Mouse (Mus musculus) midbrain, embryonic 16.5 days (tissue): ENCODE data around the gene Creld2. TPM values are rescaled to one million over a fixed set of nuclear protein-coding genes. Genes with fewer than 3 reads are reported as not detected.
"Not testable (repeated sequence)": the region's sequence is repeated elsewhere in the genome, so short reads cannot be mapped to it uniquely, and the experiment has no call there.

Source experiments
- ATAC-seq: fragments of 200-750 bp; cut with Nextera tagmentation; 2 replicates; pipeline ENCODE4 v1.8.0; 2017; ENCODE audit warnings: moderate TSS enrichment
- H3K27ac ChIP-seq: fragments of 300-500 bp; sonication (generic); 2 replicates; pipeline ENCODE4 v1.5.1; 2014; ENCODE audit warnings: mild to moderate bottlenecking, low read length, mixed read lengths
- H3K27me3 ChIP-seq: fragments of 300-500 bp; sonication (generic); 2 replicates; pipeline ENCODE4 v1.6.1; 2014; ENCODE audit warnings: low read depth, low read length, mixed read lengths; ENCODE audit not compliant: control insufficient read depth, insufficient read depth
- H3K36me3 ChIP-seq: fragments of 300-500 bp; sonication (generic); 2 replicates; pipeline ENCODE4 v1.6.1; 2014; ENCODE audit warnings: mild to moderate bottlenecking, low read length, moderate library complexity, mixed read lengths; ENCODE audit not compliant: control insufficient read depth, insufficient read depth
- H3K4me1 ChIP-seq: fragments of 300-500 bp; sonication (generic); 2 replicates; pipeline ENCODE4 v1.6.1; 2014; ENCODE audit warnings: mild to moderate bottlenecking, low read length, mixed read lengths; ENCODE audit not compliant: control insufficient read depth, insufficient read depth
- H3K4me2 ChIP-seq: fragments of 300-500 bp; sonication (generic); 2 replicates; pipeline ENCODE4 v1.6.1; 2014; ENCODE audit warnings: mild to moderate bottlenecking, low read length, mixed read lengths
- H3K4me3 ChIP-seq: fragments of 300-500 bp; sonication (generic); 2 replicates; pipeline ENCODE4 v1.5.1; 2014; ENCODE audit warnings: low read depth, mild to moderate bottlenecking, low read length, moderate library complexity, mixed read lengths
- H3K9ac ChIP-seq: fragments of 300-500 bp; sonication (generic); 2 replicates; pipeline ENCODE4 v1.6.1; 2014; ENCODE audit warnings: low read depth, low read length, mixed read lengths
- H3K9me3 ChIP-seq: fragments of 300-500 bp; sonication (generic); replicated peaks from 2 replicates; pipeline ENCODE4 v1.6.1; 2014; ENCODE audit warnings: mild to moderate bottlenecking, low read length, mixed read lengths; ENCODE audit not compliant: control insufficient read depth, poor library complexity, severe bottlenecking
- WGBS: fragments of 180-500 bp; shearing (Covaris S2); extraction: QIAGEN DNeasy Blood & Tissue Kit; methylation state at CpG from one replicate; pipeline ENCODE4 v1.1.7; 2014; 5-methylcytosine and 5-hydroxymethylcytosine counted together
- polyA plus RNA-seq: library from polyadenylated mRNA; unstranded; fragments of >200 nt; fragmentation: Nextera tagmentation; extraction: Ambion mirVana; gene quantifications from 2 replicates; pipeline ENCODE4 v1.2.1, GENCODE M21; 2015

Gene Creld2
- 60.6 and 66.4 TPM in 2 replicates for polyA plus RNA-seq

DNA sequence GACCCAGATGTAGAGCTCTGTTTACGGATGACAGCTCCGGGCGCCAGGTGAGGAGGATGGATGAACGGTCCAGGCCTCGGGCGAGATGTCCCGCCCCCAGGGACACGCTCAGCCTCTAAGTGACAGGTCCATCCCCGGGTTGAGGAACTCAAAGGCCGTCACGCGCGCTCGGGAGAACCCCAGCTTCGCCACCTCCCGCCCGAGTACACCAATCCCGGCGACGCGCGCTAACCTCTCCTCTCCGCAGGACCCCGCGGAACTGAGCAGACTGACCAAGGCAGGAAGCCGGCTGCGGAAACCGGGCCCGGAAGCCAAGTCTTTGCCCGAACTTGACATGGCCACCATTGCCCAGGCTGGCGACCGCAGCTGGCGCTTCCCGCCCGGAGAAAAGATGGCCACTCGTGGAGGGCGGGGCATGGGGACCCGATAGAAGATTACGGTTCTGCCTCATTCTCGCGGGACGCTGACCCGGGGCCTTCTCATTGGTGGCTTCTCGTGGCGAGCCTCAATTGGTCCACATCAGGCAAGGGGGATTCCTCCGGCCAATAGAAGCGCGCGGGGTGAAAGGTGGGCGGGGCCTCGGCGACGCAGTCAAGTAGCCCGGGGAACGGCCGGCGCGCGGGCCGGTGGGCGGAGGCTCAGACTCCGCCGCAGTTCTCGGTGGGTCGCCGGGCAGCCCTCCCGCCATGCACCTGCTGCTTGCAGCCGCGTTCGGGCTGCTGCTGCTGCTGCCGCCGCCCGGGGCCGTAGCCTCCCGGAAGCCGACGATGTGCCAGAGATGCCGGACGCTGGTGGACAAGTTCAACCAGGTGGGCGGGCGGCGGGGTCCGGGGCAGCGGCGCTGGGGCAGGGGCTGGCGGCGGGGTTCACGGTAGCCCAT lies at the start of gene Creld2, which contains the start of gene Alg12:
Gene Creld2, plus strand, starts transcription at position 621 of the 880 bp plus-strand sequence.
Gene Alg12, minus strand, starts transcription at position 293 of the 880 bp plus-strand sequence.
- ATAC-seq: peak; percentile 99
- under 1% methylated on average over 85 of the region's 88 CpGs for WGBS
- Histone ChIP-seq H3K27ac (peak within 1 kb of the TSS; percentile 89), H3K4me3 (peak within 1 kb of the TSS; percentile 94), H3K27me3 (no peaks in the 10 kb centered on the region), H3K4me2 (peak within 1 kb of the TSS; percentile 85), H3K9me3 (no peaks in the 10 kb centered on the region), H3K36me3 (peaks cover 5% of the 10 kb centered on the region), H3K4me1 (peaks cover 19% of the 10 kb centered on the region), H3K9ac (peak within 1 kb of the TSS; percentile 85)

DNA sequence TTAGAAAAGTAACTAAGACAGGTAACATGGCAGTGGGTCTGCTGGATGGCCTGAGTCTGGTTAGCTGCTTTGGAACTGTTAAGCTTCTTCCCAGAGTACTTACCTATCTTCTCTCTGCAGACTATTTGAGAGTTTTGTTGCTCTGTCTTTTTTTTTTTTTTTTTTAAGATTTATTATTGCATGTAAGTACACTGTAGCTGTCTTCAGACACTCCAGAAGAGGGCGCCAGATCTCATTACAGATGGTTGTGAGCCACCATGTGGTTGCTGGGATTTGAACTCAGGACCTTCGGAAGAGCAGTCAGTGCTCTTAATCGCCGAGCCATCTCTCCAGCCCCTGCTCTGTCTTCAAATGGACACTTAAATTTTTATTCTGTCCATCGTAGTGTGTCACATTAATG lies 44.8 kb upstream of the Creld2 start:
- H3K9ac ChIP-seq, H3K4me3 ChIP-seq, H3K27ac ChIP-seq, ATAC-seq, H3K4me1 ChIP-seq, H3K9me3 ChIP-seq, H3K4me2 ChIP-seq, H3K27me3 ChIP-seq: not testable (repeated sequence)
- 94% methylated on average over 5 of the region's 5 CpGs for WGBS
- H3K36me3 ChIP-seq: peaks cover 15% of the 10 kb centered on the region

DNA sequence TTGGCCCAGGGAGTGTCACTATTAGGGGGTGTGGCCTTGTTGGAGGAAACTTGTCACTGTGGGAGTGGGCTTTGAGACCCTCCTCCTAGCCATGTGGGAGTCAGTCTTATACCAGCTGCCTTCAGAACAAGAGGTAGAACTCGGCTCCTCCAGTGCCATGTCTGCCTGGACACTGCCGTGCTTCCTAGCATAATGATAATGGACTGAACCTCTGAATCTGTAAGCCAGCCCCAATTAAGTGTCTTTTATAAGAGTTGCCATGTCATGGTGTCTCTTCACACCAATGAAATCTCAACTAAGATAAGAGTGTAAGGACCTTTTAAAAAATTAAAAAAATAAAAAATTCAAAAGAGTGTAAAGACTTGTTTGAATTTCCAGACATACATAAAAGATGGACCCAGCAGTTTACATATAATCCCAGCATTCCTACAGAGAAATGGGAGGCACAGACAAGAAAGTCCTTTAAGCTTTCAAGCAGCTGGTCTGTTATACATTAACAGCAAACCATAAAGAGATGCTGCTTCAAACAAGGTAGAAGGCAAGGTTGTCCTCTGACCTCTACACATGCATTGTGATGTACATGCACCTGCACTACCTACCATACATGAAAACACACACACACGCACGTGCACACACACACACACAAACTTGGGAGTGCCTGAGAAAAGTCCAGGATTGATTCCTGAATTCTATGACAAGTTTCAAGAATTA lies 27.2 kb upstream of the Creld2 start:
- Histone ChIP-seq H3K9ac (no peak overlapping the region), H3K9me3 (no peaks in the 10 kb centered on the region), H3K4me1 (no peaks in the 10 kb centered on the region), H3K36me3 (peaks cover 2% of the 10 kb centered on the region; the same call in 1 of the 2 replicates), H3K27ac (no peak overlapping the region), H3K27me3 (no peaks in the 10 kb centered on the region), H3K4me3 (no peak overlapping the region), H3K4me2 (no peak overlapping the region)
- 87% methylated on average over 4 of the region's 4 CpGs for WGBS
- no peak for ATAC-seq

DNA sequence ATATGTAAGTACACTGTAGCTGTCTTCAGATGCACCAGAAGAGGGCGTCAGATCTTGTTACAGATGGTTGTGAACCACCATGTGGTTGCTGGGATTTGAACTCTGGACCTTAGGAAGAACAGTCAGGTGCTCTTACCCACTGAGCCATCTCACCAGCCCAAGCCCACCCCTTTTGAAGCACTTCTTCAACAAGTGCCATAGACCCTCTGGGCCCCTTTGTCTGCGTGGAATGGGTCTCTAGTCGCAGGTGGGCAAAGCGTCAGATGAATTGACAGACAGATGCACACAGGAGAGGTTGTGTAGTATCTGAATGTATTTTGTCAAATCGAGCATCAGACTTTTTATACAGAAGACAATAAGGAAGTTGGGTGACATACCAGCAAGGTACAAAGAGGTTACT lies 24.7 kb upstream of the Creld2 start:
- not testable (repeated sequence) for H3K4me1 ChIP-seq, ATAC-seq, H3K27me3 ChIP-seq, H3K9me3 ChIP-seq, H3K27ac ChIP-seq, H3K4me2 ChIP-seq, H3K9ac ChIP-seq, H3K36me3 ChIP-seq, H3K4me3 ChIP-seq
- WGBS: 89% methylated on average over 4 of the region's 5 CpGs

DNA sequence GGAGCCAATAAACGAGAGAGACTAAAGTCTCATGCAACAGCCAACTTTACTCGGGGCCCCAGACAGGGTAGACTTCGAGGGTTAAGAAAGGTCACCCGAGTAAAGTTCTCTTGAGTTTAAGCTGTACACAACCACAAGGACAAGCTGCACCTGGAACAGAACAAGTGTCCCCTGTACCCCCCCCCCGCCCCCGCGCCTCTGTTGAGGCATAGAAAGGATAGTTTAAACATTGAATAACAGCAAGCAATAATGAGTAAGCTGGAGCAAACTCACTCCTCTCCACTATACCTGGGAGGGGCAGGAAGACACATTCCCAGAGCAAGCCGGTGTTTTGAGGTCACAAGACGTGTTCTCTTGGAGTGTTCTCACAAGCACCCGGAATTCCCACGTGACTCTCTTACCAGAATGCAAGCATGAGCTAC lies 19.5 kb upstream of the Creld2 start:
- H3K9me3 ChIP-seq: no peaks in the 10 kb centered on the region
- no peak overlapping the region for H3K9ac ChIP-seq
- no peaks in the 10 kb centered on the region for H3K27me3 ChIP-seq
- 90% methylated on average over 11 of the region's 11 CpGs for WGBS
- no peak overlapping the region for H3K4me2 ChIP-seq
- H3K27ac ChIP-seq: no peak overlapping the region
- no peaks in the 10 kb centered on the region for H3K4me1 ChIP-seq
- H3K36me3 ChIP-seq: peaks cover 2% of the 10 kb centered on the region; the same call in 1 of the 2 replicates
- no peak for ATAC-seq
- H3K4me3 ChIP-seq: no peak overlapping the region

DNA sequence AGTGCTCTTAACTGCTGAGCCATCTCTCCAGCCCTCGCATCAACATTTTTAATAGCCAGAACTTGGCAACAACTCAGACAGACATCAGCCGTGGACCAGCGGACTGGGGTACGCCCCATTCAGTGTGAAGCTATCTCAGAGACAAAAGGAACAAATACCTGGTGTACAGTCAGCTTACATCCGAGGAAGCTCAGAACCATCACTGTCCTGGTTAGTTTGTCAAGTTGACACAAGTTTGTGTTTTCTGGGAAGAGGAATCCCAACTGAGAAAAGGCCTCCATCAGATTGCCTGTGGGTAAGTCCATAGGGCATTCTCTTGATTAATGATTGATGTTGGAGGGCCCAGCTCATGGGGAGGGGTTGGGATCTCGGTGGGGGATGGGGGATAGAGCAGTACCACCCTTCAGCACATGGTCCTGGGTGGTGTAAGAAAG lies 18.5 kb upstream of the Creld2 start:
- no peak overlapping the region for H3K9ac ChIP-seq
- peaks cover 8% of the 10 kb centered on the region; the same call in 1 of the 2 replicates for H3K36me3 ChIP-seq
- no peak for ATAC-seq
- H3K27ac ChIP-seq: no peak overlapping the region
- H3K4me1 ChIP-seq: no peaks in the 10 kb centered on the region
- H3K4me3 ChIP-seq: no peak overlapping the region
- no peak overlapping the region for H3K4me2 ChIP-seq
- H3K27me3 ChIP-seq: no peaks in the 10 kb centered on the region
- WGBS: 83% methylated on average over 6 of the region's 6 CpGs
- no peaks in the 10 kb centered on the region for H3K9me3 ChIP-seq

DNA sequence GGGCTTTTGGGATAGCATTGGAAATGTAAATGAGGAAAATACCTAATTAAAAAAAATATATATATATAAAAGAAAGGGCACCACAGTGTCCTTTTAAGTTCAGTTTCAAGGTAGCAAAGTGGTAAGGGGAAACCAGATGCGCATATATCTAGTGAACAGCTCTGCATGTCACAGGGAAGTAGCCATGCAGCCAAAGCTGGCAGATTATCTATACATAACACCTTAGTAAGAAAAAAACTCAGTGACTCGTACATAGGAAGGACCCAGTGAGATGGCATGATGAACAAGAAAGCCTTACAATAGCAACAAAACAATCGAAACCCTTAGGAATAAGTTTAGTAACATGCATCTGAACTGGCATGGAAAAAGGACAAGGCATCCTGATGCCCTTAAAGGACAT lies 17.5 kb upstream of the Creld2 start:
- no peak overlapping the region for H3K4me2 ChIP-seq
- peaks cover 13% of the 10 kb centered on the region; the same call in 1 of the 2 replicates for H3K36me3 ChIP-seq
- no peak for ATAC-seq
- H3K27ac ChIP-seq: no peak overlapping the region
- H3K27me3 ChIP-seq: no peaks in the 10 kb centered on the region
- H3K4me1 ChIP-seq: no peaks in the 10 kb centered on the region
- no peaks in the 10 kb centered on the region for H3K9me3 ChIP-seq
- H3K9ac ChIP-seq: no peak overlapping the region
- no peak overlapping the region for H3K4me3 ChIP-seq
- 95% methylated on average over 3 of the region's 3 CpGs for WGBS

DNA sequence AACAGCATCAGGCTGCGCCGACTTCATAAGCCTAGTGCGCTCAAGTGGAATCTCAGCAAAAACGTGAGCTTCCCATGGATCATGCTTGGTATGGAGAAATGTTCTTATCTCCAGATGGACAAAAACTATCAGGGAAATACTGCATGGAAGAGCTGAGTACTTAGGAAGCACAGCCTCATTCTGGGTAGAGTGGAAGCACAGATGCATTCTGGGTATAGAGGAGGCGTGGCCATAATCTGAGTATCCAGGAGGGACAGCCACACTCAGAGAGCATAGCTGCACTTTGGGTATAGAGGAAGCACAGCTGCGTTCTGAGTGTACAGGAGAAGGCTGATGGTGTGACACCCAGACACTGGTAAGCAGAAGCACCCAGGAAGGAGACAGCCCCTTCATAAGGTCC lies 17.1 kb upstream of the Creld2 start:
- H3K27ac ChIP-seq: no peak overlapping the region
- no peaks in the 10 kb centered on the region for H3K9me3 ChIP-seq
- no peaks in the 10 kb centered on the region for H3K27me3 ChIP-seq
- ATAC-seq: no peak
- H3K4me1 ChIP-seq: no peaks in the 10 kb centered on the region
- no peak overlapping the region for H3K4me3 ChIP-seq
- H3K36me3 ChIP-seq: peaks cover 13% of the 10 kb centered on the region; the same call in 1 of the 2 replicates
- WGBS: 90% methylated on average over 6 of the region's 6 CpGs
- H3K4me2 ChIP-seq: no peak overlapping the region
- no peak overlapping the region for H3K9ac ChIP-seq

DNA sequence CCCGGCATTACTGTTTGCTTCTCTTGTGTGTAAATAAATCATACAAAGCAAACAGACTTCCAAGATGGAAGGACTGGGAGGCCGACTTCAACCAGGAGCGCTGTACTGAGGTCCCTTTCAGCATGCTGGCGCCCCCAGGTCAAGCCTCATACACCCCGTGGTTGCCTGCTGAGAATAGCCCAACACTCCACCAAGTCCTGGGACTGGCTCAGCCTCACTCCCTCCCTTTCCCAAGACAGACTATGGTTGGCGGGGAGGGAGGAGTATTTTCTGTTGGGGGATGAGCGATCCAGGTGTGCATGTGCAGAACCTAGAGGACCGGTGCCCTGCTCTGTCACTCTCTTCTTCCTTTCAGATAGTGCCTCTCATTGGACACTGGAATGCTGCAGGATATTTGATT lies 11.3 kb upstream of the Creld2 start:
- 89% methylated on average over 8 of the region's 8 CpGs for WGBS
- no peak overlapping the region for H3K9ac ChIP-seq
- peaks cover 14% of the 10 kb centered on the region; the same call in 1 of the 2 replicates for H3K36me3 ChIP-seq
- no peak overlapping the region for H3K4me3 ChIP-seq
- no peak overlapping the region for H3K27ac ChIP-seq
- no peaks in the 10 kb centered on the region for H3K4me1 ChIP-seq
- no peaks in the 10 kb centered on the region for H3K9me3 ChIP-seq
- no peak overlapping the region for H3K4me2 ChIP-seq
- H3K27me3 ChIP-seq: no peaks in the 10 kb centered on the region
- no peak for ATAC-seq
